Mouse (Mus musculus): ENCODE data around the gene 9930021J03Rik.

DNA sequence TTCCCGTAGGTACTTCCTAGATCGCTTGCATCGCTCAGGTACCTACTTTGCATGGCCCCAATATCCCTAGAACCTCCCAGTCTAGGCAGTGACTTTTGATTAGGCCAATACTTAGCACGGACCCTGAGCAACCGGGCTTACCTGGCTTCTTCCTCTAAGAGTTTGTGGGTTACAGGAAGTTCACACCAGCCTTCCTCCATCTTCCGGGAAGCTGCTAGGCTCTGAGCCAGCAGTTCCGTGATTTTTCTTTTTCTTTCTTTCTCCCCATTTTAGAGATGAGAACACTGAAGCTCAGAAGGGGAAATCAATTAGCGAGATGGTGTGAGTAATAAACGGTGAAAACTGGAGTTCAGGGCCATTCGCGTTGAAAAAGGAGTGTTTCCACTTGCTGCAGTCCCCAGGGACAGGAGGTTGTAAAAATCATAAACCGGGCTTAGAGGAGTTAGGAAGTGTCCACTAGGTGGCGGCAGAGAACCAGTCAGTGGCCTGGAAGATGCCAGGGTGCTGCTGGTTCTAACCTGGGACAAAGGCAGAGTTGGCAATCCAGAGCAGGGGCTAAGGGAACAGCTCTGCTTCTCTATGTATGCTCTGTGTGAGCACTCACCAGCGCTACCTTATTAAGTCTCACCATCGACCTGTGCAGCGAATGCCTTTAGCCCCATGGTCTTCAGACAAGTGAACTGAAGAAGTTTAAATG is 121.8 kb downstream of the 9930021J03Rik start:
- TF ChIP-seq CTCF (IDR thresholded peaks at IDR 0.05; ENCODE audit: control insufficient read depth, insufficient read depth, insufficient replicate concordance, low read depth, low read length) (peak; percentile 83; the same call in 1 of the 2 replicates), POLR2A (IDR thresholded peaks at IDR 0.05; ENCODE audit: control insufficient read depth, low read depth, low read length) (no peak)
